Mouse (Mus musculus): ENCODE data around the gene 1700001P01Rik.

The 1700001P01Rik gene

DNA sequence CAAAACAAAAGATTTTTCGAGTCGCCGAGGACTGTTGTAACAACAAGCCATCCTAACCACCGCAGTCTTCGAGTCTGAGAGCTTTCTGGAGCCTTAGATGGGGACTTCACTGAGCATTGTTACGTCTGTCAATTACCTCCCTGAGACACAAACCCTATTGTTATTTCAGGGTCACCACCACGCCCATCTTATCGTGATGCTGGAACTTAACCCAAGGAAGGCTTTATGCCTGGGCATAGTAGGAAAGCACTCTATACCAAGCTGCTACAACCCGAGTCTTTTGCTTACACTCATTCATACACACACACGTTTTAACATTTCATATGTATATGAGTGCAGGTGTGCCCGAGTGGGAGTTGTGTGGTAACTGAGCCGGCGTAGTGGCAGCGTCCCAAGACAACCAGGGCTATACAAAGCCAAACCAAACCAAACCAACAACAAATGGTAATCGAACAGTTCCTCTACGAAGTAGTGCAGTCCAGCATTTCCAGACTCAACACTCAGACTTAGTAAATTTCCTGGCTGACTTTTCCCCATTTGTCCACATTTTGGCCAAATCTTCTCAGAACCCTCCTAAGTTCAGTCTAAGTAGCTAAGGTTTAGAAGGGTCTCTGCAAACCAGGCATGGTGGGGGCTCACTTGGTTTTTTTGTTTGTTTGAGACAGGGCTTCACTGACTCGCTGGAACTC lies at the start of gene 1700001P01Rik:
TSS of gene 1700001P01Rik (minus strand) at position 111 of the 689 bp plus-strand sequence.
- DNase-seq (ENCODE audit: low spot score), result no peak

DNA sequence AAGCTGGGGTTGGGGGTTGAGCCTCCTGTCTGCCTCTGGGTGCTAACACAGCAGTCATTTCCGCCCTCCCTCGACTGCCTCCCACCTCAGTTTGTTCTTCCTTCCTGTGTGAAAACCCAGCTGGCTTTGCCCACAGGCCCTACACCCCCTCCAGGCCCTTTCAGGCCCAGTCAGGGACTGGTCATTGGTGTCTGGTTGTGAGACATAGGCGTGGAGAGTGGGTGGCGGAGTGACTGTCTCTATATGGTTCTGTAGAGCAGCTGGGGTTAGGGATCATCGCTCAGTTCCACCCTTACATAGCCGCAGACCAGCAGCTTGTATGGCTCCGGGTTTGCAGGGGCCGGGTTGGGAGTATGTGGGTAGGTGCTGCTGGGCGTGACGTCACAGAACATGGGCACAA lies 49.6 kb upstream of the 1700001P01Rik start:
- no peak for DNase-seq (ENCODE audit: low spot score)

DNA sequence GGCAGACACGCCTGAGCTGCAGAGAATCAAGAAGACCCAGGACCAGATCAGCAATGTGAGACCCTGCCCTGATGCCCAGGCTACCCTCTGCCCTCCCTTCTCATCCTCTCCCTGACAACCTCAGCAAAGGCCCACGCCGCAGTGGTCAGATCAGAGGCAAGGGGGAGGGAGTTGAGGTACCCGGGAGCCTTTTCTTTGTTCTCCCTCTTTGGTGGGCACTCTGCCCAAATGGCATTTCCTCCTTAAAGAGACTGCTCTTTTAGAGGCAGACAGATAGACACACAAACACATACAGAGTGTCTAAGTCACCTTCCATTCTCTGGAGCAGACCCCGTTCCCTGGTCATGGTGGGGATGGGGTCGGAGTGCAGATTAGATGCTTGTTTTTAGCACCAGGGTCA lies 49.2 kb upstream of the 1700001P01Rik start:
- DNase-seq (ENCODE audit: low spot score), result no peak

DNA sequence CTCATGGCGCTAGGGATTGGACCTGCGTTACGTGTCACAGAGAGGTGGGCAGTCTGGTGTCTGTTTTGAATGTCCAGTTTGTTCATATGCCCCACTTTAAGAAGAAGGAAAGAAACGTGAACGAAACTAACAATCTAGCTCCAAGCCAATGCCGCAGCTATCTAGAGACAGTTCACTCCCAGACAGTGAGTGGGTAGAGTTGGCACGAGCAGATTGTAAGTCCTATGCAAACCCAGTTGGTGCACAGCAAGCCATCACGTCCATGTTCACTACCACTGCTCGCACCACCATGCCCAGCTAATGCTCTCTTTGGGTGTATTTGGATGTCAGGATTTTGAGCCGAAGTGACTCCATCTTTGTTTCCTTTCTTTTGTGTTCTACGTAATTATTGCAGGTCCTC lies 48.5 kb upstream of the 1700001P01Rik start:
- no peak for DNase-seq (ENCODE audit: low spot score)

DNA sequence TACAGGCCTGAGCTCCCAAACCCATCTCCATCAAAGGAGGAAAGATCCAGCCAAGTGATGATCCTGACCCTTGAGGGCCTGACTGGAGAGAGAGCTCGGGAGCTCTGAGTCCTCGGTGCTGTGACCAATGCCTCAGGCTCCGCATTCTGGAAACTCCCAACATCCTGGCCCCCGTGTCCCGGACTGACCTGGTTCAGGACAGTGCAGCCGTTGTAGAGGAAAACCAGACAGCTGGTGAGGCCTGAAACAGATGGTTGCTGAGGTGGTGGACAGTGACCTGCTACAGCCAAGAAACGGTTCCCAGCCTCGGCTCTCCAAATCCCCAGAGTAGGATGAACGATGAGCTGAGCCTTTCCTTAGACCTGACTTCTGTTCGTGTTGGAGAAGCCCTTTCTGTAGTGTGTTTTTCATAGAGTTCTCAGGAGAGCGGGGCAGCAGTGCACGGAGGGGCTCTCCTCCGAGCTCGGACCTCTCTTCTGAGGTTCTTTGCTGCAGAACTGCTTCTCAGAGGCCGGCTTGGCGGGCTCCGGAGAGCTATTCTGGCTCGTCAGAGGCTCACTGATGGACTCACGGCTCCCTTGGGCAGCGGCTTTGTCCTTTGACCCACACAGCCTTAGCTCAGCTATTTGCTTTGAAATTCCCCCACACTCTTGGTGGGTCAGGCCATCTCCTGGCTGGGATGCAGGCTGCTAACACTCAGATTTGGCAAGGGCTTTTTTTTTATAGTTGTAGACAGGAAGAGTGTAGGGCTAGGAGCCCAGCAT lies 47.3 kb upstream of the 1700001P01Rik start:
- no peak for DNase-seq (ENCODE audit: low spot score)

DNA sequence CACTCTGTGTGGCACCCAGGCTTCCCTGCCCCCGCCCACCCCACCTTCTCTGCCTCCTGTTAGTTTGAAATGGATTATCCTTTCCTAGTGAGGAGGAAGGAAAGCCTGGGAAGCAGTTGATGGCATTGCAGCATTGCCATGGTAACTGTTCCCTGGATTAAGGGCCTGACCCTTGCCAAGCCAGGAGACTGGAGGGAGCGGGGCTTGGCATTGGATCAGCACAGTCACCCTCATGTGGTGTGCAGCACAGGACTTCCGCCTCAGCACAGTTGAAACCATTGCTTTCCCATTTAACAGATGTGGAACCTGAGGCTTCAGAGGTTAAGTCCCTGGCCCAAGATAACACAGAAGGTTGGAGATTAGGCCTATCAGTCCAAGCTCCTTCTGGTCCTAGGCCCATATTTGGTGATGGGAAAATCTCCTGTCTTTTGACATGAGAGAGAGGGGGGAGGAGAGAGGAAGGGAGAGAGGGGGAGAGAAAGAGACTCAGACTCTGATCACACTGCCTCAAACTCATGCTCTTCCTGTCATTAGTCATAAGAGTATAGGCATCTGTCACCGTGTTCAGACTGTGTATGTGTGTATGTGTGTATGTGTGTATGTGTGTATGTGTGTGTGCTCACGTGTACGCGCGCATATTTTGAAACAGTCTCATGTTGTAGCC lies 45.8 kb upstream of the 1700001P01Rik start:
- DNase-seq (ENCODE audit: low spot score), result no peak

DNA sequence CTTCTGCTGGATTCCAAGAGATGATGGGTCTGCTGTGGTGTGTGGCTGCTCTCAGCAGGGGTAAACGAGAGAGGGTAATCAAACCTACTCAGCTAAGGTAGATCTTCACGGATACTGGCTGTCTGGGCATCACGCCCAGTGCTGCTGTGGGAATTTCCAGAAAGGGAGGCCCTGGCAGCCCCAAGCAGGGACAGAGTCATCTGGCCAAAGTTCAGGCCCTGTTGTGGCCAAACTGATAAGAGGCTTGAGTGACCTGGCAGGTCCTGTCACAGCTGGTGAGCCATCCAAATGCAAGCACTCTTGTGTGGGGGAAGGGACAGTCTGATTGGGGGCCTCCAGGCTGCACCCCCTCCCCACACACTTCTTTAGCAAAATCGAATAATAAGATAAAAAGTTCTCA lies 45.1 kb upstream of the 1700001P01Rik start:
- DNase-seq (ENCODE audit: low spot score), result no peak

DNA sequence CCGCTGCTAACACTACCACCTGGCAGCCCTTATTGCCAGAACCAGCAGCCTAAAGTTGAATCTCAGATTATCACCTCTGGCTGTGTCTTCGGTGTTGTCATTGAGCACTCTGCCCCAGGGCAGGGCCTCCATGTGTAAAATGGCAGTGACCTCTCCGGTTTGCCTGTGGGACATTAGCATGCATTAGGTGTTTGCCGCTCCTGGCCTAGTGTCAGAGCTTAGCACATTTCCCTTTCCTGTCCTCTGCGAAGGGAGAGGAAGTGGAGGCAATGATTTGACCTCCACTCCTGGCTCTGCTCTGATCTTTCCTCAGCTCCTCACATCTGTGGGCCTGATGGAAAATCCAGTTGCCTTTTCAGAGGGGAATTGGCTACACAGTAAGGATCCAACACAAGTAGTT lies 44.2 kb upstream of the 1700001P01Rik start:
- no peak for DNase-seq (ENCODE audit: low spot score)

DNA sequence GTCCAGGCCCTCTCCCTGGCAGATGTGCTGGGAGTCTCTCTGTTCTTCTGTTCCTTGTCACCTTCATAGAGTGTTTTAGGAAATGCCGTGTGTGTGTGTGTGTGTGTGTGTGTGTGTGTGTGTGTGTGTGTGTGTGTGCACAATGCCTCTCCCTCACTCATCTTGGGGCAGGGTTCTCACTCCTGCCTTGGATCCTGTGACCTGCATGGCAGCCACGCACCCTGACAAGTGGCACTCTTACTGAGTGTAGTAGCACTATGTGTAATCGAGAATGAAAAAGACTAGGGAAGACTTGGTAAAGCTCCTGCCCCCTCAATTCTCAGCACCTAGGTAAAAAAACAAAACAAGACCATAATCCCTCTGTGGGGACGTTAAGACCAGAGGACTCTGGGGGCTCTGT lies 43.4 kb upstream of the 1700001P01Rik start:
- no peak for DNase-seq (ENCODE audit: low spot score)

DNA sequence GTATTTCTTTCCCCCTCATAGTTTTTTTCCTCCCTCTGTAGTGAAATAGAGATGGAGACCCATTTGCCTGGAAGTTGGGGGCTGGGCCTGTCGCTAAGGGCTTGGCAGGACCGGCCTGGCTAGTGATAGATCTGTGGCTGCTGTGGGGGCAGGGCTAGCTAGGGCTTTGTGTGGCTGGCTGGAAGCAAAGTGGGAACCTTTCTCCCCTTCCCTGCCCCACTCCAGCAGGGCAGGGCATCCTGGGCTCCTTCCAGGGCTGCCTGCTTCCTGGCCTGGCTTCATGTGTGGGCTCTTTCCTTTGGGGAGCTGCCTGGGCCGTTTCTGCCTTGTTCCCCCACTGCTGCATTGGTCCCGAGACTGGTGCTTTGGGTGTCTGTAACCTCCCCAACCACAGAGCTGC lies 42.9 kb upstream of the 1700001P01Rik start:
- DNase-seq (ENCODE audit: low spot score), result no peak

DNA sequence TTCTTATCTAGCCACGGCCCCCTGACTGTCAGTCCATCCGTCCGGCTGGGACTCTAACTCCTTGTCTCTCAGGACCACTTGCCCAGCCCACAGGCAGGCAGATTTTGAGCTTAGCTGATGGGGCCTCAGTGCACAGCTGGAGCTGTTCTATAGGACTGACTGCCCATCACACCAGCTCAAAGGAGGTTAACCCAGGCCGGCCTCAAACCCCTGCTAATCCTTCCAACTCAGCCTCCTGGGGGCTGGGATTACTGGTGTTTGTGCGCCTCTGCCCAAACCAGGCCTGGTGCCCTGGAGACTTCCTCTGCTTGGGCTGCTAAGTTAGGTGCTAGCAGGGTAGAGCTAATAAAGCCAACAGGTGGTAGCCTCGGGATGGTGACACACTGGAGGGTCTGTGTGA lies 42.3 kb upstream of the 1700001P01Rik start:
- DNase-seq (ENCODE audit: low spot score), result no peak

DNA sequence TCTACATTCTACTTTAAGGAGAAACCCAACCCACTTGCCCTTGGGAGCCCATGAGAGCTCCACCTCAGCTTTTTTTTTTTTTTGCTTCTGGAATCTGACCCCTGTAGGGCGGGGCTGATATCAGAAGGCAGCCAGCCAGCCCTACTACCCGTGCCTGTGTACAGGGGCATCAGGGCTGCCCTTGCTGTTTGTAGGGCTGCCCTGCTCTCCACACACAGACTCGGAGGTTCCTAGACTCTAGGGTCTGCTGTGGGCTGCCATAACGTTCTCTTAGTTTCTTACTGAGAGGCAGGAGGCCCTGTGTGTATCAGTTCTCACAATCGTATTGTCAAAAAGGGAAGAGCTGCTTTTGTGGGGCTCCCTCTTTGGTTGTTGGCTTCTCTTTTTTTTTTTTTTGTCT lies 41.7 kb upstream of the 1700001P01Rik start:
- no peak for DNase-seq (ENCODE audit: low spot score)

DNA sequence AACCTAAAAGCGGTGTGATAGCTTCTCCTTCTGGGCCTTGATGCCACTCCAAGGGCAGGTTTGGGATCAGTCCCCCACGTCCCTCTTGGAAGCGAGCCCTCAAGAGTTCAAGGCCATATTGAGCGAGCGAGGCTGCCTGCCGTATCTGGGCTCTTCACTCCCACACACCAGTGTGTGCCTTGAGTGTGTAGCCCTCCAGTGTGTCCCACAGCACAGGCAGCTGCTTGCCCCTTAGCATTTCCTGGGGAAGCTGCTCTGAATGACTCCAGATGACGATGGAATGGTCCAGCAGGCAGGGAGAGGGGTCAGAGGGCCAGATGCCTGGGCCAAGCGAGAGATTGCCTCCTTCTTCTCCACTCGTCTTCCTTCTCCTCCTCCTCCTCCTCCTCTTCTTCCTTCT lies 41.2 kb upstream of the 1700001P01Rik start:
- peak; percentile 74 for DNase-seq (ENCODE audit: low spot score)

DNA sequence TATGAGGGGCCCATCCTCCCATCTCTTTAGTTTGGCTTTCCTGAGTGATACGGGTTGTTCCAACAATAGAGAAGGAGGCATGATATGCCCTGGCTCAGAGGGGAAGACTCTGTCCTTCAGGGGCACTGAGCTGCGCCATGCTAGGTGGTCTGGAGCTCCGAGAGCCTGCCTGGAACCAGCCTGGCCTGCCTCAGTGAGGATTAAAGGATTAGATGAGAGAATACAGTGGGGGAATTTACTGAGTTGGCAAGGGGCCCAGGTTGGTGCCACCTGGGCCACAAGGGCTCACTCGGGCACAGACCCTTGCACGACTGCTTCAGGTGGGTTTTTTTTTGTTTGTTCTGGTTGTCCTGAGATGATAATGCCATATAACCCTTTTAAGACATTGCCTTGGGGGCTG lies 40.5 kb upstream of the 1700001P01Rik start:
- no peak for DNase-seq (ENCODE audit: low spot score)

DNA sequence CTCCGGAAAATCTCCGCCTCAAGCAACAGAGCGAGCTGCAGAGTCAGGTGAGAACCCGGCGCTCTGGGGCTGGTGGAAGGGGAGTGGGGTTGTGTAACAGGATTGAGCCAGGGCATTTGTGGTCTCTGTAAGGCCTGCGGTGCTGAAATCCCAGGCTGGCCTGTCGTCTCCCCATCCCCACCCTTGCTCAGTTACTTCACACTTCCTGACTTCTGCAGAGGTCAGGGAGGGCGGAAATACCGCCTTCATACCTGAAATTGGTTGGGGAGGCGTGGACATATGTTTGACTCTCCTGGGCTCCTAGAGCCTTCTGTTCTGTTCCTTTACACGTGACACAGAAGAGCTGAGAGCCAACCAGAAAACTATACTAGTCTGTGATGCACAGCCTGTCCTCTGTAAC lies 40.0 kb upstream of the 1700001P01Rik start:
- DNase-seq (ENCODE audit: low spot score), result no peak

DNA sequence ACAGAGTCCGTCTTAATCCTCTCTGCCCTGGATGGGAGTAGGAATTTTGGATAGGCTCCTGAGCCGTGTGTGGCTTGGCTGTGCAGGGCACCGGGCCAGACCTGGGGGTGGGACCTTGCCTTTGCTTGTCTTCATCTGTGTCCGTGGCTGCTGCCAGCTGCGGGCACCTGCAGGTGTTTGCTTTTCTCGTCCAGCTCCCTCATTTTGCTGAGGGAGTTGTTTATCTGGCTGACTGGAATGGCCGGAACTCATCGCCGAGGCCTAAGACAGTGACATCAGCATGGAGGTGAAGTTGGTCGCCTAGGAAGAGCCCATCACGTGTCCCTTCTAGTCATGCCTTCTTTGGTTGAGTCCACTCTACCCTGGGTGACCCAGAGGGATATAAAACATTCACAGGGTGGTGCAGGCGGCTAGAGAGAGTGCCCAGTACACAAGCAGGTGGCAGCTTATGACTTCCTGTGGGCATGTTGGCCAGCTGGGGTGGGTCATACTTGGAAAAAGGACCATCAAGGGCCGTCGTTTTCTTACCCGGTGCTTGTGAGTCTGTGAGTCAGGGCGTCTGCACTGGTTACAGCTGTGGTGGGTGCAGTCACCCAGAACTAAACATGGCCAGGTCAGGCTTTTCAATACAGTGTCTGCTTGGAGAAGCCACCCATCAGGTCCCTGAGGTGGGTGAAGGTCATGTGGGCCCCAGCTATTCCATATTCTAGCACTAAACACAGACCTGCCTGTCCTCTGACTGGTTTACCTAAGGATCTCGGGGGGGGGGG lies 38.2 kb upstream of the 1700001P01Rik start:
- no peak for DNase-seq (ENCODE audit: low spot score)

DNA sequence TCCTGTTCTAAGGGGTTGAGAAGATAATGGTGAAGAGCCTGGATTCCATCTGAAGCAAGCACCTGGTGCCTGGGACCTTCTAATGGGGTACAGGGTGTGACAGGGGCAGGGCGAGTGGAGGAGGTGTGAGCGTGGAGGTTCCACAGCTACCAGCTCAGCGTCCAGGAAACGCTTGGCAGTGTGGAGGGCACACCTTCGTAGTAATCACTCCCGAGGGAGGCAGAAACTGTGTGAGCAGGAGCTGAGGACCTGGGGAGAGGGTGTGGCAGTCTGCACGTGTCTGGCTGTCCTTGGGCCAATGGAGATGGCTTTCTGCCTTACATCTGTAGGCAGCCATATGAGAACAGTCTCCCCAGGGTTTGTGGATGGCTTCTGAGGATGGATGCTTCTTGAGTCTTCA lies 37.4 kb upstream of the 1700001P01Rik start:
- DNase-seq (ENCODE audit: low spot score), result no peak

DNA sequence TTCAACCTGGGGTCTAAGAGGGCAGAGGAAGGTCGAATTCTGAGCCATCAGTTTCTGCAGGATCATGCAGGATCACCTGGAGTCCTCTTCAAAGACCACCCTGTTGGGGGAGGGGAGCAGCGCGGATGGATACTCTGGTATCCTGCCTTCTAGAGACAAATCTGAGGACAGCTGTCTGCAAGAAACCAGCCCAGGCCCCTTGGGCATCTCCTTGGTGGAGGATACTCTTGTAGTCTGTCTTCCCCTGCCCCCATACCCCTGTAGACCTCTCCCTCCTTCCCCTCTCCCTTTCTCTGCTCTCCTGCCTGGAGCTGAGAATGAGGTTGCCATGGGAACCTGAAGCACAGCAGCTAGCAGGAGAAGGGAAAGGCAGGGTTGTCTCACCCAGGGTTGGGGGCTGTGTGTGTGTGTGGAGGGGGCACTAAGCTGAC lies 36.8 kb upstream of the 1700001P01Rik start:
- DNase-seq (ENCODE audit: low spot score), result no peak

DNA sequence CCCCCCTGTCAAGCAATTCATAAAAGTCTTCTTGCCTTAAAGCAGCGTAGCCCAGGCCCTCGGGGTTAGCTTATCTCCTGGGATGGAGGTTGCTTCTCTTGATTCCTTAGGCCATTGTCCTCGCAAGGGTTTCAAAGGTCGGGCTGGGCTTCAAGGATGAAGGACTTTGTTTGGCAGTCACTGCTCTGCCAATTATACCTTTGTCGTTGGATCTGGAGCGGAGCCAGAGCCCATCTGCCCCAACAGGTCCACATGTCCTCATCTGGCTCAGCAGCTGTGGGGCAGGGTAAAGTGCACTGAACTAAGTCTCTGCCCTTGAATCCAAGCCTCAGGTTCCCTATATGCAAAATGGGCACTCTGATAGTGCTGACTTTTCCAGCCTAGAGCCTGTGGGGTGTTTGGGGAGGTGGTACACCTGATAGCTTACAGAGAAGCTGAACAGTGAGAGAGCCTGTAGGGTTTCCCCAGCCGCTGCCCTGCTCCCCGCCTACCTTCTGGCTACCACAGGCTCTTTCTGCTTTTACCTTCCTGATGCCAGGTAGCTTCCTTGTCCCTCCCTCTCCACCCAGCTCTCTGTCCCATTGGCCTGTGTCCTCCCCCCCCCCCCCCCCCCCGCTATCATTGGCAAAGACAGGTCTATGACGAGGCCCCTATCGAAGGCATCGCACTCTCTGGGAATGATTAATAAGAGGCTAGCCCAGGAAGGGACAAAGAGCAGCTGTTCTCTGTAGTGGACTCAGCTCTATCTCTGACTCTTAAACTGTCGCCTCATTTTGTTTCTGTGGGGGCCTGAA lies 36.0 kb upstream of the 1700001P01Rik start:
- no peak for DNase-seq (ENCODE audit: low spot score)

DNA sequence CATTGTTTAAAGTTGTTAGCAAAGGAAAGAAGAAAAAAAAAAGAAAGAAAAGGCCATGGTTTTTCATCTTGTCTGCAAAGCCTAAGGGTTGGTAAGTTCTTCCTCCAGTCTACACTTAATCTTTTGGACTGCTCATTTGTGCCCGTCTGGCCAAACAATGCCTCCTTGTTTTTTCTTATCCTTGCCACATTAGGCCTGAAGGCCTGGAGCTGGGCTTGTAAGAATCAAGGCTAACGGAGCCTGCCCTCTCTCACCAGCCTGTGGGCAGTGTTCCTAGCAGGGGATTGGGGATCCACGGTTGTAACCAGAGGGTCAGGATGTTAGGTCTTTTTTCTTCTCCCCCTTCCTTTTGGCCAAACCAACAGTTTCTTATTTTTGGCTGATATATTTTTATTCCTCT lies 35.3 kb upstream of the 1700001P01Rik start:
- DNase-seq (ENCODE audit: low spot score), result peak; percentile 50

DNA sequence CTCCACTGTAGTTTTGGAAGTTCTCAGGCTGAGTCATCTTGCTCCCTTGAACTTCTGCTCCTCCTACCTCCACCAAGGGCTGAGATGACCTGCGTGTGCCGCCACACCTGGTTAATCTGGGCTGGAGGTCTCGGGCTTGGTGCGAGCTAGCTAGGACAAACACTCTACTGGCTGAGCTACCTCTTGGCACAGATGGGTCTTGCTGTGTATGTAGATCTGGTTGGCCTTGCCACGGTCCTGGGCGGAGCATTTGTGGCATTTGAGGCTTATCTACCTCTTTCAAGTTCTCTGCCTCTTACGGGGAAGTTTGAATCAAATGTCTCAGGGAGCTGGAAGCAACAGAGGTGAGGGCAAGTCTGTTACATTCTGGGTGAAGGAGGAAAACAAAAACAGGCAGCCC lies 34.6 kb upstream of the 1700001P01Rik start:
- DNase-seq (ENCODE audit: low spot score), result no peak
